Mouse (Mus musculus) hindlimb bud, embryonic 11.5 days (tissue): ENCODE data around the gene Gm6657.
A peak's percentile ranks its signal among the peaks of the same experiment; 100 is the strongest.

Source experiments
- DNase-seq: peaks from one replicate; pipeline ENCODE4 v3.0.0-alpha.2; 2012; ENCODE audit warnings: low read depth, low spot score; ENCODE audit errors: extremely low spot score

Gene Gm6657

DNA sequence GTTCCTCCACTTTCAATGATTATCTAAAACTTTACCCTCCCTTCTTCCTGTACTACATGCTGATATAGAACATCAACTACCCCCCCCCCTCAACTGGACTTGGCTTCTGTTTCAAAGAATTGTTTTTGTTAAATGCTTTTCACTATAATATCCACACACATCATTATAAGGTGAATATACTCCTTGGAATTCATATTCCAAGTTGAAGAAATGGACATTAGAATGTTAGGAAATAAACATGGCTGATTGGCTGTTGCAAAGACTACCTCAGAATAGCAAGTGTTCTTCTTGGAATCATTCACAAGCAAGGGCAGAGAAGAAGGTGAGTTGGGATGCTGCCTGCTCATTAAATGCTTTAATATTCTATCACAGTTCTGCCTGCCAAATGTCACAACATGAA, at the start of gene Gm6657:
Gm6657 (plus strand) TSS at position 301 of the 400 bp plus-strand sequence.
- no peak for DNase-seq

DNA sequence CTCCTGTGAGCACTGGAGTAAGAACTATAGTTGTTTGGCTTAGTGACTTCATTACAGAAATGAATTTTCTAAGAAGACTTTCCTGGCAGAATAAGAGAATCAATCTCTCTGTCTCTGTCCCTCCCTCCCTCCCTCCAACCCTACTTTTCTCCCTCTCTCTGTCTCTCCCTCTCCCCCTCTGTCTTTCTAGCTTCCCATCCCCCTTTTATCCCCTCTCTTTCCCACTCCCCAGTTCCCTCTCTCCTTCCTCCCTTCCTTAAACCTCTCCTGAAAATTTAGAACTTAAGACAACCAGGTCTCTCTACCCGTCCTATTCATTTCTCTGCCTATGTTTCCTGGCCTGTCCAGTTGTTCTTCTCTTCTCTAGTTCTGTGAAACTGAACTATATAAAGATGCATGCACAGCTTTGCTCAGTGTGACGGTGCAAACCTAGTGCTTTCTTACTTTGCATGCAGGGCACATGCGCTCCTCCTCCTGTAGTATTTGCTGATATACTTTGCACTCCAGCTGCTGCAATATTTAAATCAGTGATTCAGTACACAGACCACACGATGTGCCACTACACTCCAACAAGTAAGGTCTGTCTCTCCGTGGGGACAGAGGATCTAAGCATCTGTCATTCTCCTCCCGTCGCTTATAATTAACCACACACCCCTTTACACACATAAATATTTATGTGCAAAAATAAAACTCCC, 40.6 kb upstream of the Gm6657 start:
- no peak for DNase-seq

- DNase-seq, result no peak
These were observed 23.9 kb upstream of the Gm6657 start for GRCm38 (mm10) chr12:78170178-78170577.

DNA sequence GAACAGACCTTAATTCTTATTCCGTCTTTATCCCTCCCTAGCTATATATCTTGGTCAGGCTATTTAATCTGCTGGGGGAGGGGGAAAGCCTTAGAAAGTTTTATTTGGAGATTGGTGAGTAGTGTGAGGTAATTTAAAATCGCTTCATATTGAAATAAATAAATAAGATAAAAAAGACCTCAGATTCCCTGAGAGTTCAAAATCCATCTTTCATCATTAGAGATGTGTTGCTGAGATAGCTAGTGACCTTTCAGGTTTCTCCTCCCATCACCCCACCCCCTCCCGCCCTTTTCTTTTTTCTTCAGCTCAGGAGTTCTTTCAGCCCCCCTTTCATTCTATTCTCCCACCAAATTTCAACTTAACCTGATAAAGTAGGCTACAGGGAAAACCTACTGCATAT, 20.1 kb upstream of the Gm6657 start:
- no peak for DNase-seq

GRCm38 (mm10) chr12:78174671-78175070, 19.4 kb upstream of the Gm6657 start:
- no peak for DNase-seq

DNA sequence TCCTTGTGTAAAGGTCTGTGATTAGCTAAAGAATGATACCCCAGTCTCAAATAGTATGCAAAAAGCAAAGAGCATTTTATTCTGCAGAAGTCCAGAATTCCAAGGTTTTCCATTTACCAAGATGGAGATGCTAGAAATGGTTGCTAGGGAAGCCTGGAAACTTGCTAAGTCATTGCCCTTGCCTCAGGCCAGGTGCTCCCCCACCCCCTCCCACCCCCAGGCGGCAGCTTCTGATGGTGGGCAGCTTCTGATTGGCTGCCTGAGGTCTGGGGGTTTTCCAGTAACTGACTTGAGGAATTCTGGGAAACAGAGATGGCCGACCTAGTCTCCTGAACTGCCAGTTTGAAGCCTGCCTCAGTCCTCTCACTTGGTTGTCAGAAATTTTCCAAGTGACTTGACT, 12.6 kb upstream of the Gm6657 start:
- DNase-seq, result no peak

- no peak for DNase-seq
These were observed 1.3 kb downstream of the Gm6657 start for GRCm38 (mm10) chr12:78195368-78195767.

DNA sequence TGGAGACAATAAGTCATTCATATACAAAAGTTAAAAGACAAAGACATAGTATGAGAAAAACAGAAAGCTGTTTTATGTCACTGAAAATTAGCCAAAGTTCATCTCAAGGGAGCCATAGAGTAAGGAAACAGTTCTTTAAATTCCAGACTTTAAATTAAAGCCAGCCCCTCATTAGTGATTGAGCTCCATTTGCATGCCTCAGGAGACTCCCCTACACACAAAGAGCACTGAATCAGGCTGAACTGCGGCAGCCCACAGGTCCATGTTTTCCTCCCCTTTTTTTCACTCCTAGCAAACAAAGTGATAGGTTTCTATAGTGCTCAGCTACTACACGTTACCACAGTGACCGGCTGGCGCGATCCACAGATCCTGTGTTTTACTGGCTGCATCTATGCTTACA, 9.6 kb downstream of the Gm6657 start:
- DNase-seq, result no peak

GRCm38 (mm10) chr12:78205915-78206570, 12.0 kb downstream of the Gm6657 start:
- peak; percentile 42 for DNase-seq

DNA sequence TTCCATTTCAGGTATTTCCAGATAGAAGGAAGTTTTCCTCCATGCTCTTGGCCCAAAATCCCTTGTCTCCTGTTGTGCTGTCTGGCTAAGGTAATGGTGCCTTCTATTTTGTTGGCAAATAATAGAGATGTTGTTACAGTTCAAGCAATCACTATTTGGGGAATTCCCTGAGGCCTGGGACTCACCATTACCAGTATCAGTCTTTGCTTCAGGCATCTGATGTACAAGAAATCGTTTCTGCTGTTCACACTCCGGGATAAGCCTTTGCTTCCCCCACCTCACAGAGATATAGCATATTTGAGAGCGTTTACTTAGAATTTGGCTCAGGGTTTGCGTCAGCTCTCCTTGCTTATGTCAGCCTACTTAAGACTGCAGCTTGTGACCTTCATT, 12.5 kb downstream of the Gm6657 start:
- no peak for DNase-seq

- DNase-seq, result no peak
These were observed 15.8 kb downstream of the Gm6657 start for GRCm38 (mm10) chr12:78209856-78210255.

DNA sequence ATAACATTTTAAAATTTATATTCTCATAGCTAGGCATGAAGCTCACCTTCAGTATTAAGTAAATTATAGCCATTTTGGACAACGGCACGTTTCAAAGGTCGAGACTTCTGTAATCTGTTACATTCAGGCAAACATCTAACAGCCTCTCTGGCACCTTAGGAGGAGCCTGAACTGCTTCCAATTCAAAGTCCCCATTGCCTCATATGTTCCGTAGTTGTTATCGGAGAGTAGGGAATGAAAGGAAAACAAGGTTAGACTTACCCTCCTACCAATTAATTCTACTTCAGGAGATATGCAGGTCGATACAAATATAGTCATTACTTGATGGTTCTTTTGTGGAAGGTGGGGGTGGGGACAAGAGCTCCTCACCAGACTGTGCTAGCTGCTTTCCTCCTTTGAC, 21.4 kb downstream of the Gm6657 start:
- no peak for DNase-seq

GRCm38 (mm10) chr12:78219191-78219825, 25.3 kb downstream of the Gm6657 start:
- DNase-seq, result no peak

DNA sequence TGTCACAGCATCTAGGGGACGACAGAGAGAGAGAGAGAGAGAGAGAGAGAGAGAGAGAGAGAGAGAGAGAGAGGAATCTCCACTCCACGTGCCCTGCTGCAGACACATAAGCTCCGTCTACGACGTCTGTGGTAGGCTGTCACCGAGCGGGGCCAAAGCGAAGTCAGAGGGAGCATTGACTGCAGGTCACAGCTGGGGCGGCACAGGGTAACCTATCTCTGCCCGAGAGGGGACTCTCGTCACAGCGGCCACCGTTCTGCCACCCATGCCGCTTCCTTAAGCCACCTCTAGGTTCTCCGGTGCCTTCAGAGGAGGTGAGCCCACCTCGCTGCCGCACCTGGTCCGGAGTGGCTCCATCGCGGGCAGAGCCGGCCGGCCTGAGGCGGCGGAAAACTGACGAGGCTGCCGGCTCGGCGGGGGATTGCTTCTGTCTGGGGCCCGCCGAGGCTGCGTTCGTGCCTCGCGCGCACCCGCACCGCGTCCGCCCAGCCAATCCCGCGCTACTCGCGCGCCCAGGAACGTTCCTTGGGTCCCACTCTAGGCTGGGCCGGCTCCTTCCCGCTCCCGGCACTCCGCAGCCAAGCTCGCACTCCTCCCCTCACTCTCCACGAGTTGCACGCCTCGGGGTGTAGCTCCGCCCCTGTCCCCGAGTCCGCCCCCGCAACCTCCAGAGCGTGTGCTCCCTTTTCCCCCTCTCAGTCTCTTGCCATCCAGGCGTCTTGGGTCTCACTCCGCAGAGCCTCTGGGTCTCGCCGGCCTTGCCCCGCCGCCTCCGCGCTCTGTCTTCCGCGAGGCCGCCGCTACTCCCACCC, 31.9 kb downstream of the Gm6657 start, which contains the start of gene Gphn:
Gphn (plus strand) TSS at position 673 of the 812 bp plus-strand sequence.
- peak; percentile 37 for DNase-seq

- DNase-seq, result peak; percentile 31
These were observed 32.5 kb downstream of the Gm6657 start for GRCm38 (mm10) chr12:78226519-78226875.

DNA sequence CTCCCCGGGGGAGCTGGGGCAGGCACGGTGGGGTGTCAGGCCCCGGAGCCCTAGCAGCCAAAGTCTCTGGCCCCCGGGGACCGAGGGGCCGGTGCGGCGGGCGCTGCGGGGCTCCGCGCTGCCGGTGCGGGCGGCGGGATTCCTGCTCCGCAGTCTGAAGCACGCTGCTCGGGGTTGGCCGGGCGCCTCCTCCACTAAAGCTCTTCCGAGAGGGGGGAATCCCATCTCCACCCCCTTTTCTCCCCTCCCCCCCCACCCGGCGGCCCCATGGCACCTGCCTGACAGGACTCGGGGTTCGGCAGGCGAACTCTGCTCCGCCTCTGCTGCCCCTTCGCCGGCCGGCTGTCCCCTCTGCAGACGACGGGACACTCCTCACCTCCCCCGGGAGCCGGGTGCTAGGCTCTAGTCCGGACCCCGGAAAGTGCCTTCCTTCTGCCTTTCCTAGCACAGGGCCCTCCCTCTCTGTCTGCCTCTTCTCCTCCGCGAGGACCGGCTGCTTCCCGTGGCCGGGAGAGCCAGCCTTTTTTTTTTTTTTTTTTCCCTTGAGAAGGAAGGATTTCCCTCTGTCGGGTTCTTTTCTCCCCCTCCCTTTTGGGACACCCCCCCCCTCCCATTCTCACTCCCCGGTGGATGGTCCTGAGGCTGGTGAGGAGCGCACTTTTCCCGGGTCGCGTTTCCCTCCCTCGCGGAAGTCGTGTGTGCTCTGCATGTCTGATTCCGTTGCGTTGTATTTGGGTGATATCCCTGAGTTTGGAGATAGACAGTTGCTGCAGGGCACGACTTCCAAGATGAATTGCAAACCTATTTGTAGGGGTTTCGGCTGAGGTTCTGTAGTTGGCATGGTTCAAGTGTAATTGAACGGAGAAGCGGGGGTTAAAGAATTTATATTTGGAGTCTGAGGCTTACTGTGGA, 33.2 kb downstream of the Gm6657 start:
- DNase-seq, result no peak

DNA sequence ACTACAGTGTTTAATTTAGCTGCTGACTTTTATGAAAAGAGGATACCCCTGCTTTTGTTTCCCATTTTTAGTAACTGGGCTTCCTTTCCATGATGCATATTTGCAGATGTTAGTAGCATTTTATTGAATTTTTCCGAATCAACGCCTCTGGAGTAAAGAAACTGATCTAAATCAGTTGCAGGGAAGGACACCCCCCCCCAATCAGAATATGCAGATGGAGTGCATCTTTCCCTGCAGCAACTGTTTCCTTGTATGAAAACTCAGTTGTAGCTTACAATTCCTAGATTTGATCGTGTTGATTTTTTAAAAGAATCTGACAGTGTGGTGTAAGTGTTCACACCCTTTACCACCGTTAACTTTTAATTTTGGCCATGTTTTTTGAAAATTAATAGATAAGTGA, 34.1 kb downstream of the Gm6657 start:
- no peak for DNase-seq

- no peak for DNase-seq
These were observed 38.5 kb downstream of the Gm6657 start for GRCm38 (mm10) chr12:78232560-78232959.

GRCm38 (mm10) chr12:78248366-78248765, 54.3 kb downstream of the Gm6657 start:
- DNase-seq, result no peak

DNA sequence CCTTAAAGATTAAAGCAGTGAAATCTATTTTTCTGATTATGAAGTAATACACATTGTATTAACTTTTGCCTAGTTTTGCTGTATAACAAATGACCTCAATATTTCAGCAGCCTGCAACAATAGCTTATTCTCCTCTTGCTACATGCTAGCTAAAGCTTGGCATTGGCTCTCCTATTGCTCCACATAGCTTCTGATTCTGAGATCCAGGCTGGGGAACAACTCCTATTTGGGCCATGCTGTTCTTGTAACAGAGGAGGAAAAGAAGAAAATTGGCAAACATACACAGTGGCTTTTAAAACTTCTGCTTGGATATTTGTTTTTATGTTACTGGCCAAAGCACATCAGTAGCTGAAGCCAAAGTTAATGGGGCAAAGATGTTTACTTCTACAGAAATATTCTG, 55.1 kb downstream of the Gm6657 start:
- no peak for DNase-seq
